Mouse (Mus musculus): ENCODE measurements around the gene Gab2. TPM values are rescaled to one million over a fixed set of nuclear protein-coding genes. Genes with fewer than 3 reads are reported as not detected.
A peak's percentile ranks its signal among the peaks of the same experiment; 100 is the strongest.

Gene Gab2
- total and polyA plus RNA-seq, 2 experiments from 2014 or later, result 15.7 to 36.8 TPM

- Histone ChIP-seq H3K27ac (ENCODE audit: low read depth, low read length) (no peak overlapping the region), H3K4me2 (ENCODE audit: low read depth, low read length, poor library complexity, severe bottlenecking) (no peak overlapping the region), H3K9me3 (ENCODE audit: low read length) (no peaks in the 10 kb centered on the region), H3K4me3 (ENCODE audit: low read depth, low read length) (no peak overlapping the region), H3K36me3 (ENCODE audit: insufficient read depth, low read length) (peaks cover 8% of the 10 kb centered on the region; the same call in 1 of the 2 replicates), H3K4me1 (ENCODE audit: insufficient read depth, low read length) (no peaks in the 10 kb centered on the region), H3K27me3 (ENCODE audit: insufficient read depth, low read length) (no peaks in the 10 kb centered on the region), H3K9ac (replicated peaks; ENCODE audit: low read length, poor library complexity, severe bottlenecking) (no peak overlapping the region)
- DNase-seq (ENCODE audit: low spot score) (no peak), ATAC-seq (ENCODE audit: low FRiP score) (no peak)
- no peak for TF ChIP-seq CTCF (IDR thresholded peaks at IDR 0.05)
- 85% methylated on average over 11 of the region's 11 CpGs for whole genome bisulfite sequencing
These were observed 270.6 kb downstream of the Gab2 start for GRCm38 (mm10) chr7:97351792-97352513.

GRCm38 (mm10) chr7:97353356-97353755 is 272.0 kb downstream of the Gab2 start:
- 84% methylated on average over 6 of the region's 6 CpGs for WGBS
- H3K27me3 ChIP-seq (ENCODE audit: insufficient read depth, low read length), result no peaks in the 10 kb centered on the region
- peaks cover 4% of the 10 kb centered on the region; the same call in 1 of the 2 replicates for H3K36me3 ChIP-seq (ENCODE audit: insufficient read depth, low read length)
- H3K9me3 ChIP-seq (ENCODE audit: low read length), result no peaks in the 10 kb centered on the region
- H3K9ac ChIP-seq (replicated peaks; ENCODE audit: low read length, poor library complexity, severe bottlenecking), result no peak overlapping the region
- H3K4me1 ChIP-seq (ENCODE audit: insufficient read depth, low read length), result no peaks in the 10 kb centered on the region
- no peak overlapping the region for H3K4me2 ChIP-seq (ENCODE audit: low read depth, low read length, poor library complexity, severe bottlenecking)
- no peak overlapping the region for H3K27ac ChIP-seq (ENCODE audit: low read depth, low read length)
- H3K4me3 ChIP-seq (ENCODE audit: low read depth, low read length), result no peak overlapping the region
- ATAC-seq (ENCODE audit: low FRiP score) (no peak), DNase-seq (ENCODE audit: low spot score) (no peak)
- TF ChIP-seq CTCF (IDR thresholded peaks at IDR 0.05), result no peak

- no peak overlapping the region for H3K9ac ChIP-seq (replicated peaks; ENCODE audit: low read length, poor library complexity, severe bottlenecking)
- no peaks in the 10 kb centered on the region for H3K9me3 ChIP-seq (ENCODE audit: low read length)
- no peak overlapping the region for H3K4me3 ChIP-seq (ENCODE audit: low read depth, low read length)
- TF ChIP-seq CTCF (IDR thresholded peaks at IDR 0.05), result no peak
- no peak for DNase-seq (ENCODE audit: low spot score)
- no peak for ATAC-seq (ENCODE audit: low FRiP score)
- no peaks in the 10 kb centered on the region for H3K27me3 ChIP-seq (ENCODE audit: insufficient read depth, low read length)
- H3K4me1 ChIP-seq (ENCODE audit: insufficient read depth, low read length), result no peaks in the 10 kb centered on the region
- H3K36me3 ChIP-seq (ENCODE audit: insufficient read depth, low read length), result no peaks in the 10 kb centered on the region
- no peak overlapping the region for H3K27ac ChIP-seq (ENCODE audit: low read depth, low read length)
- 44% methylated on average over 13 of the region's 13 CpGs for WGBS
- no peak overlapping the region for H3K4me2 ChIP-seq (ENCODE audit: low read depth, low read length, poor library complexity, severe bottlenecking)
These were observed 273.9 kb downstream of the Gab2 start for GRCm38 (mm10) chr7:97355068-97355841.

GRCm38 (mm10) chr7:97356253-97356652 is 274.9 kb downstream of the Gab2 start:
- H3K4me1 ChIP-seq (ENCODE audit: insufficient read depth, low read length), result no peaks in the 10 kb centered on the region
- no peaks in the 10 kb centered on the region for H3K36me3 ChIP-seq (ENCODE audit: insufficient read depth, low read length)
- DNase-seq (ENCODE audit: low spot score), result peak; percentile 18
- no peak overlapping the region for H3K9ac ChIP-seq (replicated peaks; ENCODE audit: low read length, poor library complexity, severe bottlenecking)
- no peak; the same call in 1 of the 2 replicates for ATAC-seq (ENCODE audit: low FRiP score)
- no peaks in the 10 kb centered on the region for H3K27me3 ChIP-seq (ENCODE audit: insufficient read depth, low read length)
- no peak overlapping the region for H3K4me3 ChIP-seq (ENCODE audit: low read depth, low read length)
- H3K27ac ChIP-seq (ENCODE audit: low read depth, low read length), result no peak overlapping the region
- no peak for TF ChIP-seq CTCF (IDR thresholded peaks at IDR 0.05)
- H3K4me2 ChIP-seq (ENCODE audit: low read depth, low read length, poor library complexity, severe bottlenecking), result no peak overlapping the region
- no peaks in the 10 kb centered on the region for H3K9me3 ChIP-seq (ENCODE audit: low read length)
- 74% methylated on average over 5 of the region's 5 CpGs for WGBS

- Histone ChIP-seq H3K9me3 (ENCODE audit: low read length) (no peaks in the 10 kb centered on the region), H3K4me1 (ENCODE audit: insufficient read depth, low read length) (no peaks in the 10 kb centered on the region), H3K9ac (replicated peaks; ENCODE audit: low read length, poor library complexity, severe bottlenecking) (no peak overlapping the region), H3K27me3 (ENCODE audit: insufficient read depth, low read length) (no peaks in the 10 kb centered on the region), H3K4me2 (ENCODE audit: low read depth, low read length, poor library complexity, severe bottlenecking) (no peak overlapping the region), H3K27ac (ENCODE audit: low read depth, low read length) (no peak overlapping the region), H3K36me3 (ENCODE audit: insufficient read depth, low read length) (no peaks in the 10 kb centered on the region), H3K4me3 (ENCODE audit: low read depth, low read length) (no peak overlapping the region)
- DNase-seq (ENCODE audit: low spot score), result peak; percentile 60
- no peak for ATAC-seq (ENCODE audit: low FRiP score)
- WGBS, result 60% methylated on average over 5 of the region's 5 CpGs
- no peak for TF ChIP-seq CTCF (IDR thresholded peaks at IDR 0.05)
These were observed 275.5 kb downstream of the Gab2 start for GRCm38 (mm10) chr7:97356875-97357276.

- 71% methylated on average over 3 of the region's 3 CpGs for WGBS
- no peak for DNase-seq (ENCODE audit: low spot score)
These were observed 276.5 kb downstream of the Gab2 start for GRCm38 (mm10) chr7:97357840-97358239.

More at GRCm38 (mm10) chr7:97357840-97358239, 276.5 kb downstream of the Gab2 start:
- Histone ChIP-seq H3K9ac (replicated peaks; ENCODE audit: low read length, poor library complexity, severe bottlenecking) (no peak overlapping the region), H3K4me1 (ENCODE audit: insufficient read depth, low read length) (no peaks in the 10 kb centered on the region), H3K27me3 (ENCODE audit: insufficient read depth, low read length) (no peaks in the 10 kb centered on the region), H3K4me3 (ENCODE audit: low read depth, low read length) (no peak overlapping the region), H3K9me3 (ENCODE audit: low read length) (no peaks in the 10 kb centered on the region), H3K4me2 (ENCODE audit: low read depth, low read length, poor library complexity, severe bottlenecking) (no peak overlapping the region), H3K36me3 (ENCODE audit: insufficient read depth, low read length) (no peaks in the 10 kb centered on the region), H3K27ac (ENCODE audit: low read depth, low read length) (no peak overlapping the region)
- no peak for TF ChIP-seq CTCF (IDR thresholded peaks at IDR 0.05)
- no peak for ATAC-seq (ENCODE audit: low FRiP score)
